Mouse (Mus musculus): ENCODE measurements around the gene Xxylt1. TPM values are rescaled to one million over a fixed set of nuclear protein-coding genes. Genes with fewer than 3 reads are reported as not detected.

Xxylt1 gene
- polyA plus RNA-seq, 1 experiment from 2014 or later = 13.4 TPM

GRCm38 (mm10) chr16:31052177-31052726 is 29.0 kb downstream of the Xxylt1 start:
- Histone ChIP-seq H3K4me1 (ENCODE audit: control insufficient read depth, insufficient read depth, low read length) (no peaks in the 10 kb centered on the region), H3K4me2 (ENCODE audit: low read depth) (no peak overlapping the region), H3K27ac (ENCODE audit: low read depth, low read length) (no peak overlapping the region), H3K4me3 (ENCODE audit: low read depth, low read length) (no peak overlapping the region), H3K9ac (ENCODE audit: low read length) (no peak overlapping the region), H3K9me3 (ENCODE audit: control insufficient read depth, low read length) (no peaks in the 10 kb centered on the region), H3K27me3 (ENCODE audit: control insufficient read depth, insufficient read depth, low read length) (no peaks in the 10 kb centered on the region), H3K36me3 (ENCODE audit: control insufficient read depth, insufficient read depth, low read length) (no peaks in the 10 kb centered on the region)
- DNase-seq (ENCODE audit: low spot score) (no peak), ATAC-seq (ENCODE audit: insufficient read depth, low FRiP score, low TSS enrichment) (no peak)
- 71% methylated on average over 7 of the region's 7 CpGs for WGBS

- WGBS = 89% methylated on average over 7 of the region's 7 CpGs
- no peak overlapping the region for H3K4me2 ChIP-seq (ENCODE audit: low read depth)
- DNase-seq (ENCODE audit: low spot score) = no peak
Measured at GRCm38 (mm10) chr16:31050701-31051100, 30.5 kb downstream of the Xxylt1 start.

GRCm38 (mm10) chr16:31048194-31048593 is 33.0 kb downstream of the Xxylt1 start:
- H3K4me1 ChIP-seq (ENCODE audit: control insufficient read depth, insufficient read depth, low read length) = peaks cover 6% of the 10 kb centered on the region; the same call in 1 of the 2 replicates
- no peak overlapping the region for H3K9ac ChIP-seq (ENCODE audit: low read length)
- ATAC-seq (ENCODE audit: insufficient read depth, low FRiP score, low TSS enrichment) (no peak), DNase-seq (ENCODE audit: low spot score) (no peak)
- no peak overlapping the region for H3K4me3 ChIP-seq (ENCODE audit: low read depth, low read length)
- H3K4me2 ChIP-seq (ENCODE audit: low read depth) = no peak overlapping the region
- no peaks in the 10 kb centered on the region for H3K36me3 ChIP-seq (ENCODE audit: control insufficient read depth, insufficient read depth, low read length)
- no peaks in the 10 kb centered on the region for H3K9me3 ChIP-seq (ENCODE audit: control insufficient read depth, low read length)
- H3K27ac ChIP-seq (ENCODE audit: low read depth, low read length) = no peak overlapping the region
- H3K27me3 ChIP-seq (ENCODE audit: control insufficient read depth, insufficient read depth, low read length) = no peaks in the 10 kb centered on the region
- 75% methylated on average over 6 of the region's 6 CpGs for WGBS

More at GRCm38 (mm10) chr16:31050701-31051100, 30.5 kb downstream of the Xxylt1 start:
- H3K9me3 ChIP-seq (ENCODE audit: control insufficient read depth, low read length) = no peaks in the 10 kb centered on the region
- H3K27ac ChIP-seq (ENCODE audit: low read depth, low read length) = no peak overlapping the region
- H3K9ac ChIP-seq (ENCODE audit: low read length) = no peak overlapping the region
- H3K27me3 ChIP-seq (ENCODE audit: control insufficient read depth, insufficient read depth, low read length) = no peaks in the 10 kb centered on the region
- H3K4me3 ChIP-seq (ENCODE audit: low read depth, low read length) = no peak overlapping the region
- no peaks in the 10 kb centered on the region for H3K36me3 ChIP-seq (ENCODE audit: control insufficient read depth, insufficient read depth, low read length)
- peaks cover 6% of the 10 kb centered on the region; the same call in 1 of the 2 replicates for H3K4me1 ChIP-seq (ENCODE audit: control insufficient read depth, insufficient read depth, low read length)
- no peak for ATAC-seq (ENCODE audit: insufficient read depth, low FRiP score, low TSS enrichment)

GRCm38 (mm10) chr16:31047186-31047898 is 33.9 kb downstream of the Xxylt1 start:
- peaks cover 6% of the 10 kb centered on the region; the same call in 1 of the 2 replicates for H3K4me1 ChIP-seq (ENCODE audit: control insufficient read depth, insufficient read depth, low read length)
- ATAC-seq (ENCODE audit: insufficient read depth, low FRiP score, low TSS enrichment) (no peak), DNase-seq (ENCODE audit: low spot score) (no peak)
- no peak overlapping the region for H3K4me2 ChIP-seq (ENCODE audit: low read depth)
- 83% methylated on average over 10 of the region's 10 CpGs for WGBS
- H3K36me3 ChIP-seq (ENCODE audit: control insufficient read depth, insufficient read depth, low read length) = no peaks in the 10 kb centered on the region
- H3K9ac ChIP-seq (ENCODE audit: low read length) = no peak overlapping the region
- H3K9me3 ChIP-seq (ENCODE audit: control insufficient read depth, low read length) = no peaks in the 10 kb centered on the region
- no peaks in the 10 kb centered on the region for H3K27me3 ChIP-seq (ENCODE audit: control insufficient read depth, insufficient read depth, low read length)
- H3K27ac ChIP-seq (ENCODE audit: low read depth, low read length) = no peak overlapping the region
- no peak overlapping the region for H3K4me3 ChIP-seq (ENCODE audit: low read depth, low read length)

DNA sequence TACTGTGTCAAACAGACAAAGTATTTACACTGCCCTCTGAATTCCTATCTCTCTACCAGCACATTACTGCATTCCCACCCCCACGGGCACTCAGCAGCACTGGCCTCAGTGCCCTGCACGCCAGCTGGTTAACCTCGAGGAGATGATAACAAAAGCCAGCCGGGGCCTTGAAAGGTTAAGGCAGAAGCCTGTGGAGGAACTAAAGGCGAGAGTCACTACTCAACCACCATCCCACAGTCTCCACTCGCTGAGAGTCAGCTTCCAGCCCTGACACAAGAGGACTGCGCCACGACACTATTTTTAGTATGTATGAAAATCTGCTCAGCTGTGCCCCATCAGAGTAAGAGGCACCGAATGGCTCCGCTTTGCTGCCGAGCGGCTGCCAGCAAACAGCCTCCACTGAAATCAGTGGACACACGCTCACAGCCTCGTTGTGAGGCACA is 35.0 kb downstream of the Xxylt1 start:
- Histone ChIP-seq H3K4me2 (ENCODE audit: low read depth) (no peak overlapping the region), H3K9ac (ENCODE audit: low read length) (no peak overlapping the region), H3K27me3 (ENCODE audit: control insufficient read depth, insufficient read depth, low read length) (no peaks in the 10 kb centered on the region), H3K4me1 (ENCODE audit: control insufficient read depth, insufficient read depth, low read length) (peaks cover 6% of the 10 kb centered on the region; the same call in 1 of the 2 replicates), H3K36me3 (ENCODE audit: control insufficient read depth, insufficient read depth, low read length) (no peaks in the 10 kb centered on the region), H3K4me3 (ENCODE audit: low read depth, low read length) (no peak overlapping the region), H3K9me3 (ENCODE audit: control insufficient read depth, low read length) (no peaks in the 10 kb centered on the region), H3K27ac (ENCODE audit: low read depth, low read length) (no peak overlapping the region)
- 79% methylated on average over 14 of the region's 14 CpGs for WGBS
- ATAC-seq (ENCODE audit: insufficient read depth, low FRiP score, low TSS enrichment) = no peak
- DNase-seq (ENCODE audit: low spot score) = no peak

DNA sequence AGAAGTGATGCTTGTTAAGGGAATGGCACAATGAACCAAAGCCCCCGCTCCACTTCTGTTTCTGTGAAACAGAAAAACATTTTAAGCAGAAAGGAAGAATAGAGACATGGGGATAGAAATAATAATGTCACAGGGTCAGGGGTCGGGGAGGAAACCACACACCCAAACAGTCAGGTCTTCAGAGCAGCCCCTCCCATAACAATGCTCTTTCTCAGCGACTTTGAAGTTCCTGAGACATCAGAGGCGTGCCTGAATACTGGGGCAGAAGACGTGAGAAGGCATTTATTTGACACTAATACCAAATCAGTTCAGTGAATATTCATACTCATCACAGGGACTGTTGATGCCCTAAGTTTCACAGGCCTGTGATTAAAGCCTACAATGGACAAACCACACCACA is 36.0 kb downstream of the Xxylt1 start:
- WGBS = 60% methylated on average over 5 of the region's 5 CpGs
- H3K4me3 ChIP-seq (ENCODE audit: low read depth, low read length) = no peak overlapping the region
- H3K27ac ChIP-seq (ENCODE audit: low read depth, low read length) = no peak overlapping the region
- ATAC-seq (ENCODE audit: insufficient read depth, low FRiP score, low TSS enrichment) = no peak
- peaks cover 6% of the 10 kb centered on the region; the same call in 1 of the 2 replicates for H3K4me1 ChIP-seq (ENCODE audit: control insufficient read depth, insufficient read depth, low read length)
- H3K9ac ChIP-seq (ENCODE audit: low read length) = no peak overlapping the region
- no peaks in the 10 kb centered on the region for H3K36me3 ChIP-seq (ENCODE audit: control insufficient read depth, insufficient read depth, low read length)
- DNase-seq (ENCODE audit: low spot score) = no peak
- H3K4me2 ChIP-seq (ENCODE audit: low read depth) = no peak overlapping the region
- no peaks in the 10 kb centered on the region for H3K9me3 ChIP-seq (ENCODE audit: control insufficient read depth, low read length)
- H3K27me3 ChIP-seq (ENCODE audit: control insufficient read depth, insufficient read depth, low read length) = no peaks in the 10 kb centered on the region

- 85% methylated on average over 5 of the region's 5 CpGs for WGBS
- Histone ChIP-seq H3K27me3 (ENCODE audit: control insufficient read depth, insufficient read depth, low read length) (no peaks in the 10 kb centered on the region), H3K27ac (ENCODE audit: low read depth, low read length) (no peak overlapping the region), H3K9ac (ENCODE audit: low read length) (no peak overlapping the region), H3K4me1 (ENCODE audit: control insufficient read depth, insufficient read depth, low read length) (peaks cover 6% of the 10 kb centered on the region; the same call in 1 of the 2 replicates), H3K4me2 (ENCODE audit: low read depth) (no peak overlapping the region), H3K9me3 (ENCODE audit: control insufficient read depth, low read length) (no peaks in the 10 kb centered on the region), H3K36me3 (ENCODE audit: control insufficient read depth, insufficient read depth, low read length) (no peaks in the 10 kb centered on the region), H3K4me3 (ENCODE audit: low read depth, low read length) (no peak overlapping the region)
- no peak for ATAC-seq (ENCODE audit: insufficient read depth, low FRiP score, low TSS enrichment)
- no peak for DNase-seq (ENCODE audit: low spot score)
Measured at GRCm38 (mm10) chr16:31043136-31043535, 38.1 kb downstream of the Xxylt1 start.

DNA sequence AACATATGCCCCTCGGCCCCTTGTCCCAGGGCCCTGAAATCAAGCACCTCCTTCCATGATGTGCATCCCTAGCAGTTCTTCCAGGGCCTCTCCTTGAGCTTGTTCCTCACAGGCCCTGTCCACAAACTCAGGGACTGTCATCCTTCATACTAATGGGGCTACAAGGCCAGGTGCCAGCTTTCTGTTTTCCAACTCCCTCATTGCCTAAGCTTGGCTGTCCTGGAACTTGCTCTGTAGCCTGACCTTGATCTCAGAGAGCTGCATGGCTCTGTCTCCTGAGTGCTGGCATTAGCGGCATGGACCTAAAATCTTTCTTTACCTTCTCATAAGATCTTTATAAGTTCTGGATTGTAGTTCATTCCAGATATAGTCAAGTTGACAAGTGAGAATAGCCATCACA is 39.7 kb downstream of the Xxylt1 start:
- H3K4me3 ChIP-seq (ENCODE audit: low read depth, low read length) = no peak overlapping the region
- no peak overlapping the region for H3K4me2 ChIP-seq (ENCODE audit: low read depth)
- H3K27me3 ChIP-seq (ENCODE audit: control insufficient read depth, insufficient read depth, low read length) = no peaks in the 10 kb centered on the region
- DNase-seq (ENCODE audit: low spot score) (no peak), ATAC-seq (ENCODE audit: insufficient read depth, low FRiP score, low TSS enrichment) (no peak)
- WGBS = 92% methylated on average over 2 of the region's 2 CpGs
- no peaks in the 10 kb centered on the region for H3K36me3 ChIP-seq (ENCODE audit: control insufficient read depth, insufficient read depth, low read length)
- no peak overlapping the region for H3K9ac ChIP-seq (ENCODE audit: low read length)
- H3K4me1 ChIP-seq (ENCODE audit: control insufficient read depth, insufficient read depth, low read length) = peaks cover 6% of the 10 kb centered on the region; the same call in 1 of the 2 replicates
- no peak overlapping the region for H3K27ac ChIP-seq (ENCODE audit: low read depth, low read length)
- no peaks in the 10 kb centered on the region for H3K9me3 ChIP-seq (ENCODE audit: control insufficient read depth, low read length)
